Mouse (Mus musculus) midbrain, postnatal 0 days (tissue): ENCODE measurements at regions not wholly inside any gene's neighbourhood (a gene's known extent, or its start where the extent isn't known, plus 50 kb on each side); places are given as distances from the start of the nearest gene placed in this dataset.

Experiments used
- ATAC-seq: fragments of 200-750 bp; cut with Nextera tagmentation; 2 replicates; pipeline ENCODE4 v1.8.0; 2017; ENCODE audit warnings: moderate number of reproducible peaks, mild to moderate bottlenecking, moderate TSS enrichment, moderate library complexity; ENCODE audit not compliant: low FRiP score
- DNase-seq: peaks from one replicate; pipeline ENCODE4 v3.0.0-alpha.2; 2015; ENCODE audit warnings: low spot score
- H3K27ac ChIP-seq: fragments of 300-500 bp; sonication (generic); 2 replicates; pipeline ENCODE4 v1.5.1; 2014; ENCODE audit warnings: low read depth, mild to moderate bottlenecking, low read length, mixed read lengths
- H3K27me3 ChIP-seq: fragments of 300-500 bp; sonication (generic); 2 replicates; pipeline ENCODE4 v1.6.1; 2014; ENCODE audit warnings: low read length, control low read depth, mixed read lengths; ENCODE audit not compliant: insufficient read depth
- H3K36me3 ChIP-seq: fragments of 300-500 bp; sonication (generic); 2 replicates; pipeline ENCODE4 v1.6.1; 2014; ENCODE audit warnings: low read length, control low read depth, mixed read lengths; ENCODE audit not compliant: insufficient read depth
- H3K4me1 ChIP-seq: fragments of 300-500 bp; sonication (generic); 2 replicates; pipeline ENCODE4 v1.6.1; 2014; ENCODE audit warnings: mild to moderate bottlenecking, control low read depth, antibody characterized with exemption, low read length, mixed read lengths; ENCODE audit not compliant: insufficient read depth
- H3K4me2 ChIP-seq: fragments of 300-500 bp; sonication (generic); 2 replicates; pipeline ENCODE4 v1.6.1; 2014; ENCODE audit warnings: low read depth, mild to moderate bottlenecking, low read length, mixed read lengths; ENCODE audit not compliant: poor library complexity, severe bottlenecking
- H3K4me3 ChIP-seq: fragments of 300-500 bp; sonication (generic); 2 replicates; pipeline ENCODE4 v1.5.1; 2014; ENCODE audit warnings: low read depth, mild to moderate bottlenecking, low read length, moderate library complexity
- H3K9ac ChIP-seq: fragments of 300-500 bp; sonication (generic); replicated peaks from 2 replicates; pipeline ENCODE4 v1.6.1; 2014; ENCODE audit warnings: mild to moderate bottlenecking, low read length, moderate library complexity, mixed read lengths; ENCODE audit not compliant: poor library complexity, severe bottlenecking
- H3K9me3 ChIP-seq: fragments of 300-500 bp; sonication (generic); 2 replicates; pipeline ENCODE4 v1.6.1; 2016; ENCODE audit warnings: low read length, control low read depth
- CTCF ChIP-seq: IDR thresholded peaks from 2 replicates; pipeline ENCODE4 v1.5.1; 2016; ENCODE audit warnings: antibody characterized with exemption, mild to moderate bottlenecking
- WGBS: fragments of 180-500 bp; shearing (Covaris S2); extraction: QIAGEN DNeasy Blood & Tissue Kit; methylation state at CpG from one replicate; pipeline ENCODE4 v1.1.7; 2014; 5-methylcytosine and 5-hydroxymethylcytosine counted together

DNA sequence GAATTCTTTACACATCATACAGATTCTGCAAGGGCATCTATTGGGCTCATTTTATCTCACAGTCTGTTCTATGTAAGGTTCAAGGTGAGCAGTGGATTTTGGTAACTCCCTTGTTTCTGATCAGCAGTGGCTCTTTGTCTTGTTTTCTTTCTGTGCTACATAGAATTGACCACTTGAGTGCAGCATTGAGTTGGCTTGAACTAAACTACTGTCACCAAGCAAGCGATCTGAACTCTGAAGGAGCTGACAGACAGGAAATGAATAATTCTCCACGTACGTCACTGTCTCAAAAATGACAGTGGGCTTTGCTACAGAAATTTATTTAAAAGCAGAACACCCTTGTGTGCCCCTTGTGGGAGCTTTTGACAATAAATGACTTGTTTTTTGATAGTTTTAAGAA is 268.9 kb upstream of the Myo3a start:
- Histone ChIP-seq H3K9me3 (no peaks in the 10 kb centered on the region), H3K4me3 (no peak overlapping the region), H3K27ac (peak overlapping the region; percentile 72), H3K36me3 (no peaks in the 10 kb centered on the region), H3K4me1 (peaks cover 2% of the 10 kb centered on the region; the same call in 1 of the 2 replicates), H3K4me2 (0 out of 2 replicates have a peak overlapping the region, but pooled peaks have one; percentile 22), H3K9ac (peak overlapping the region; percentile 29; the same call in 1 of the 2 replicates), H3K27me3 (no peaks in the 10 kb centered on the region)
- under 1% methylated on average over 3 of the region's 3 CpGs for WGBS
- peak; percentile 86 for ATAC-seq
- peak; percentile 93 for TF ChIP-seq CTCF
- peak; percentile 91 for DNase-seq

DNA sequence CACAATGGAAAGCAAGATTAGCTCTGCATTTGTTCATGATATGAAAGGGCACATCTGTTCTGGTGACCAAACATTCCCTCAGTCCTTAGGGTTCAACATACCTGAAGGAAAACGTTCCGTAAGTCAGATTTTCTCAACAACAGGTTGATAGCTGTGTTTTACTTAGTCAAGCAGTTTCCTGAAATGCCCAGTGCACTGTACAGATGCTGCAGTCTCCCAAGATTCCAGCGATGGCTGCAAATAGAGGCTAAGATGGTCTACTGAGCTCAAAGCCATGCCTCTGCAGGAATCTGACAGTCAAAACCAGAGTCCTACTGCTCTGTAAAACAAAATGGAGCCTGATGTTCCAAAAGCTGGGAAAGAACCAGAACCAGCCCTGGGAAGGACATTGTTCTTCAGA is 268.5 kb upstream of the Myo3a start:
- 33% methylated on average over 3 of the region's 3 CpGs for WGBS
- peak overlapping the region; percentile 22; the same call in 1 of the 2 replicates for H3K4me2 ChIP-seq
- no peak overlapping the region for H3K4me3 ChIP-seq
- no peaks in the 10 kb centered on the region for H3K9me3 ChIP-seq
- peaks cover 2% of the 10 kb centered on the region; the same call in 1 of the 2 replicates for H3K4me1 ChIP-seq
- no peak for DNase-seq
- peak; percentile 34; the same call in 1 of the 2 replicates for ATAC-seq
- H3K27ac ChIP-seq: peak overlapping the region; percentile 72
- TF ChIP-seq CTCF: no peak
- H3K27me3 ChIP-seq: no peaks in the 10 kb centered on the region
- no peaks in the 10 kb centered on the region for H3K36me3 ChIP-seq
- H3K9ac ChIP-seq: no peak overlapping the region

GRCm38 (mm10) chr2:21963343-21964026 is 263.8 kb upstream of the Myo3a start:
- 0 out of 2 replicates have a peak overlapping the region, but pooled peaks have one; percentile 42 for H3K9ac ChIP-seq
- ATAC-seq (peak; percentile 57), DNase-seq (peak; percentile 27)
- H3K9me3 ChIP-seq: no peaks in the 10 kb centered on the region
- no peak for TF ChIP-seq CTCF
- WGBS: 3% methylated on average over 7 of the region's 7 CpGs
- no peaks in the 10 kb centered on the region for H3K36me3 ChIP-seq
- H3K27me3 ChIP-seq: no peaks in the 10 kb centered on the region
- H3K27ac ChIP-seq: peak overlapping the region; percentile 65
- peak overlapping the region; percentile 41 for H3K4me2 ChIP-seq
- peaks cover 5% of the 10 kb centered on the region for H3K4me1 ChIP-seq
- peak overlapping the region; percentile 11; the same call in 1 of the 2 replicates for H3K4me3 ChIP-seq

DNA sequence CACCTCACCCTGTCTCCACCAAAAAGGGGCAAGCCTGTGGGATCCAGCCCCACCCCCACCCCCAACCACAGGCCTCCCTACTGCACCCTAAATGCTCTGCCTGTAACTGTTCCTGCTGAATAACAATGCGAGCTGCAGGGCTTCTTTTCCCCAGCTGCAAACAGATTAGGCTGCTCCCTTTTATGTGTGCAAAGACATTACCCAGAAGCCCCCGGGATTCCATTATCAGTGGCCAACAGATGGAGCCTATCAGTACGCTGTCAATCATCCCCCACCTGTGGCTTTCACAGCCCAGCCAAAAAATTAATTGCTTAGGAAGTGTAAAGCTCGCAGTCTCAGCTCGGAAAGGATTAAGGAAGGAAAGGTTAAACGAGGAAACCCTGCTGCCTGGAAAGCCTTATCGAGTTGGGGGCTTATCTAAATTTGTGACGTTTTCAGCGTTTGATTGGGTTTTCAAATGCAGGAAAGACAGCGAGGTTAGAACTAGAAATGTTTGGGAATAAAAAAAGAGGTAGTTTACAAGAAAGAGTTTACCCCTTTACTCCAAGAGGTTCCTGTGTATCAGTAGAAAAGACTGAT is 263.2 kb upstream of the Myo3a start:
- no peaks in the 10 kb centered on the region for H3K27me3 ChIP-seq
- 0 out of 2 replicates have a peak overlapping the region, but pooled peaks have one; percentile 42 for H3K9ac ChIP-seq
- peak overlapping the region; percentile 65 for H3K27ac ChIP-seq
- ATAC-seq: peak; percentile 92
- under 1% methylated on average over 10 of the region's 10 CpGs for WGBS
- H3K36me3 ChIP-seq: no peaks in the 10 kb centered on the region
- peak; percentile 39 for TF ChIP-seq CTCF
- peak; percentile 93 for DNase-seq
- peak overlapping the region; percentile 41 for H3K4me2 ChIP-seq
- H3K4me3 ChIP-seq: peak overlapping the region; percentile 11; the same call in 1 of the 2 replicates
- H3K4me1 ChIP-seq: peaks cover 3% of the 10 kb centered on the region; the same call in 1 of the 2 replicates
- no peaks in the 10 kb centered on the region for H3K9me3 ChIP-seq

DNA sequence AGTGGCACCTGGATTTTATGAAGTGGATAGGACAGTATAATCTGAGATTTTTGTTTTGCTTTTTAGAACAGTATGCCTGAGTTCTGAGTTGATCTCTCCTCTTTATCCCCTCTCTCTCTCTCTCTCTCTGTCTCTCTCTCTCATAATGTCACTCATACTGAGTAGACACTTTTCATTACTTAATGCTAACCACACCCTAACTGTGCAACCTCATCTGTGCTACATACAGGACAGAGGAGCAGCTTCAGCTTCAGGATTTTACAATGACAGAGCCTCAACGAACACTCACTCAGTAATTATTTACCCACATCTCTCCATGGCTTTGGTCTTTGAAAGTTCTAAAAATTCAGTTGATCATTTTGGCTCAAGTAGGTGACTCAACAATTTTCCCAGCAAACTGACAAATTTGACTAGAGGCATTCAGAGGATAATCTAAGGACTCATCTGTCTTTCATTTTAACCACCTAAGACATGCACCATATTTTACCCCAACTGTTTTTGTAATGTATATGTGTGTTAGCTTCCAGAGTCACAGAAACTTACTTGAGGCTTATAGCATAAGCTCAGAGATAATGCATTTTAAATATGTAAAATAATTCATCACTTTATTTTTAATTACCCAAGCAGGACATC is 256.4 kb upstream of the Myo3a start:
- Histone ChIP-seq H3K9me3 (no peaks in the 10 kb centered on the region), H3K9ac (no peak overlapping the region)
- 86% methylated on average over 1 of the region's 1 CpGs for WGBS

More for the DNA sequence above, 256.4 kb upstream of the Myo3a start:
- Histone ChIP-seq H3K36me3 (no peaks in the 10 kb centered on the region), H3K27ac (no peak overlapping the region), H3K4me3 (no peak overlapping the region), H3K27me3 (no peaks in the 10 kb centered on the region), H3K4me1 (no peaks in the 10 kb centered on the region), H3K4me2 (no peak overlapping the region)
- ATAC-seq (no peak), DNase-seq (no peak)
- no peak for TF ChIP-seq CTCF
